Mouse (Mus musculus): Measurements from ENCODE around the gene Jak3. TPM values are rescaled to one million over a fixed set of nuclear protein-coding genes. Genes with fewer than 3 reads are reported as not detected.

Gene Jak3
- total and polyA plus RNA-seq, 3 experiments: 13.3 to 47.1 (median 37.8) TPM

DNA sequence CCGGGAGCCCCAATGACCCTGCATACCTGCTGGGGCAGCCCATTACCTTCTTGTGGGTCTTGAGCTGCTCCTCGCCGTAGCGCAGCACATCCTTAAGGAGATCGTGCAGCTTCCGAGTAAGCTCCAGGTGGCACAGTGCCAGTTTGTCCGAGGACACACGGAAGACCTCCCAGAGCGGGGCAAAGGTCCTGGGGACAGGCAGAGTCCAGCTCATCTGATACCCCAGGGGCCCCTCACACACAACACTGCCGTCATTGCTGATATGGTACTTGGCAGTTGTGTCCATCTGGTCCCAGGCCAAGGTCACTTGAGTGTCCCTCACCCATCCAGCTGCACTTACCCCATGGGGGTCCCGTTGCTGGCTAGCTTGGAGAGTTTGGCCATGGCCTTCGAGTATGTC lies 41.0 kb downstream of the Jak3 start:
- dilution Hi-C loops (cut with MboI; ENCODE audit: extremely low pct_ligation_motif_present, extremely low pct_unique_long_range_greater_than_20kb, low sequenced_read_pairs): no loop called here
- Histone ChIP-seq H3K4me3 (replicated peaks in 1 of 3; ENCODE audit: low read depth in 2 of 3, low read length in 2 of 3, poor library complexity in 1 of 3) (no peak overlapping the region), H3K4me1 (ENCODE audit: control insufficient read depth in 1 of 2, insufficient read depth in 2 of 2) (peaks cover 4 to 54% of the 10 kb centered on the region in 2 experiments), H3K9ac (ENCODE audit: insufficient read depth, low read depth) (no peak overlapping the region), H3K9me3 (replicated peaks; ENCODE audit: low read length) (no peaks in the 10 kb centered on the region), H3K4me2 (ENCODE audit: insufficient read depth, low read depth, poor library complexity, severe bottlenecking) (no peak overlapping the region), H3K27me3 (replicated peaks) (no peaks in the 10 kb centered on the region), H3K36me3 (replicated peaks in 1 of 2; ENCODE audit: control insufficient read depth in 1 of 2, insufficient read depth in 1 of 2, low read length in 1 of 2) (peaks cover 82 to 98% of the 10 kb centered on the region in 2 experiments), H3K79me2 (replicated peaks; ENCODE audit: control insufficient read depth, extremely low read depth, insufficient read depth, poor library complexity, severe bottlenecking) (peaks cover 5% of the 10 kb centered on the region), H3K27ac (ENCODE audit: insufficient read depth, low read depth) (no peak overlapping the region)
- TF ChIP-seq TCF12 (IDR thresholded peaks at IDR 0.05; ENCODE audit: low read depth, low read length): no peak
- no peak for TF ChIP-seq HCFC1 (IDR thresholded peaks at IDR 0.05; ENCODE audit: low read depth, low read length)
- no peak for TF ChIP-seq MAX (IDR thresholded peaks at IDR 0.05; ENCODE audit: low read length)
- no peak for TF ChIP-seq MAFK (IDR thresholded peaks at IDR 0.05; ENCODE audit: insufficient replicate concordance, low read length)
- no peak for TF ChIP-seq E2F4 (IDR thresholded peaks at IDR 0.05; ENCODE audit: insufficient replicate concordance, low read depth, low read length)
- in situ Hi-C loops (cut with MboI; ENCODE audit: low pct_ligation_motif_present, low pct_unique_long_range_greater_than_20kb, low sequenced_read_pairs): no loop called here
- no peak for DNase-seq (ENCODE audit: extremely low read depth)

- no peak for DNase-seq (ENCODE audit: extremely low read depth)
- H3K27me3 ChIP-seq (replicated peaks): no peaks in the 10 kb centered on the region
- TF ChIP-seq ZKSCAN1 (IDR thresholded peaks at IDR 0.05; ENCODE audit: borderline replicate concordance, low read depth, low read length) (no peak), SMC3 (IDR thresholded peaks at IDR 0.05; ENCODE audit: low read depth, low read length) (no peak)
These were observed 42.2 kb downstream of the Jak3 start for GRCm38 (mm10) chr8:71718252-71718651.

GRCm38 (mm10) chr8:71719218-71719617 lies 43.1 kb downstream of the Jak3 start:
- Histone ChIP-seq H3K27me3 (replicated peaks) (no peaks in the 10 kb centered on the region), H3K4me3 (replicated peaks in 1 of 3; ENCODE audit: low read depth in 2 of 3, low read length in 2 of 3, poor library complexity in 1 of 3) (no peak overlapping the region), H3K9me3 (replicated peaks; ENCODE audit: low read length) (no peaks in the 10 kb centered on the region), H3K4me2 (ENCODE audit: insufficient read depth, low read depth, poor library complexity, severe bottlenecking) (no peak overlapping the region), H3K27ac (ENCODE audit: insufficient read depth, low read depth) (no peak overlapping the region), H3K36me3 (replicated peaks in 1 of 2; ENCODE audit: control insufficient read depth in 1 of 2, insufficient read depth in 1 of 2, low read length in 1 of 2) (peaks cover 68 to 78% of the 10 kb centered on the region in 2 experiments), H3K4me1 (ENCODE audit: control insufficient read depth in 1 of 2, insufficient read depth in 2 of 2) (peaks cover 11 to 68% of the 10 kb centered on the region in 2 experiments), H3K79me2 (replicated peaks; ENCODE audit: control insufficient read depth, extremely low read depth, insufficient read depth, poor library complexity, severe bottlenecking) (peaks cover 7% of the 10 kb centered on the region), H3K9ac (ENCODE audit: insufficient read depth, low read depth) (no peak overlapping the region)
- in situ Hi-C loops (cut with MboI; ENCODE audit: low pct_ligation_motif_present, low pct_unique_long_range_greater_than_20kb, low sequenced_read_pairs) (no loop called here), dilution Hi-C loops (cut with MboI; ENCODE audit: extremely low pct_ligation_motif_present, extremely low pct_unique_long_range_greater_than_20kb, low sequenced_read_pairs) (no loop called here)
- TF ChIP-seq CHD1 (IDR thresholded peaks at IDR 0.05; ENCODE audit: low read depth, low read length) (no peak), POLR2A (IDR thresholded peaks at IDR 0.05; ENCODE audit: low read depth, low read length) (no peak), IRF4 (IDR thresholded peaks at IDR 0.05; ENCODE audit: low read depth, low read length) (no peak), ZNF384 (IDR thresholded peaks at IDR 0.05; ENCODE audit: low read depth, low read length) (no peak), USF2 (conservative IDR thresholded peaks at IDR 0.05; ENCODE audit: low read depth, low read length) (no peak)
- no peak for DNase-seq (ENCODE audit: extremely low read depth)

More at GRCm38 (mm10) chr8:71718252-71718651, 42.2 kb downstream of the Jak3 start:
- dilution Hi-C loops (cut with MboI; ENCODE audit: extremely low pct_ligation_motif_present, extremely low pct_unique_long_range_greater_than_20kb, low sequenced_read_pairs): no loop called here
- H3K36me3 ChIP-seq (replicated peaks in 1 of 2; ENCODE audit: control insufficient read depth in 1 of 2, insufficient read depth in 1 of 2, low read length in 1 of 2): peaks cover 71 to 88% of the 10 kb centered on the region in 2 experiments
- no peak overlapping the region for H3K4me3 ChIP-seq (replicated peaks in 1 of 3; ENCODE audit: low read depth in 2 of 3, low read length in 2 of 3, poor library complexity in 1 of 3)
- H3K79me2 ChIP-seq (replicated peaks; ENCODE audit: control insufficient read depth, extremely low read depth, insufficient read depth, poor library complexity, severe bottlenecking): peaks cover 7% of the 10 kb centered on the region
- H3K27ac ChIP-seq (ENCODE audit: insufficient read depth, low read depth): no peak overlapping the region
- no peak overlapping the region for H3K9ac ChIP-seq (ENCODE audit: insufficient read depth, low read depth)
- H3K4me1 ChIP-seq (ENCODE audit: control insufficient read depth in 1 of 2, insufficient read depth in 2 of 2): peaks cover 7 to 59% of the 10 kb centered on the region in 2 experiments
- no peaks in the 10 kb centered on the region for H3K9me3 ChIP-seq (replicated peaks; ENCODE audit: low read length)
- no peak overlapping the region for H3K4me2 ChIP-seq (ENCODE audit: insufficient read depth, low read depth, poor library complexity, severe bottlenecking)
- in situ Hi-C loops (cut with MboI; ENCODE audit: low pct_ligation_motif_present, low pct_unique_long_range_greater_than_20kb, low sequenced_read_pairs): no loop called here
